Mouse (Mus musculus): ENCODE measurements at regions not wholly inside any gene's neighbourhood (a gene's known extent, or its start where the extent isn't known, plus 50 kb on each side); places are given as distances from the start of the nearest gene placed in this dataset.

GRCm38 (mm10) chr1:55807028-55807427 is 401.3 kb downstream of the Plcl1 start:
- no peak for DNase-seq (ENCODE audit: low spot score in 2 of 2)

DNA sequence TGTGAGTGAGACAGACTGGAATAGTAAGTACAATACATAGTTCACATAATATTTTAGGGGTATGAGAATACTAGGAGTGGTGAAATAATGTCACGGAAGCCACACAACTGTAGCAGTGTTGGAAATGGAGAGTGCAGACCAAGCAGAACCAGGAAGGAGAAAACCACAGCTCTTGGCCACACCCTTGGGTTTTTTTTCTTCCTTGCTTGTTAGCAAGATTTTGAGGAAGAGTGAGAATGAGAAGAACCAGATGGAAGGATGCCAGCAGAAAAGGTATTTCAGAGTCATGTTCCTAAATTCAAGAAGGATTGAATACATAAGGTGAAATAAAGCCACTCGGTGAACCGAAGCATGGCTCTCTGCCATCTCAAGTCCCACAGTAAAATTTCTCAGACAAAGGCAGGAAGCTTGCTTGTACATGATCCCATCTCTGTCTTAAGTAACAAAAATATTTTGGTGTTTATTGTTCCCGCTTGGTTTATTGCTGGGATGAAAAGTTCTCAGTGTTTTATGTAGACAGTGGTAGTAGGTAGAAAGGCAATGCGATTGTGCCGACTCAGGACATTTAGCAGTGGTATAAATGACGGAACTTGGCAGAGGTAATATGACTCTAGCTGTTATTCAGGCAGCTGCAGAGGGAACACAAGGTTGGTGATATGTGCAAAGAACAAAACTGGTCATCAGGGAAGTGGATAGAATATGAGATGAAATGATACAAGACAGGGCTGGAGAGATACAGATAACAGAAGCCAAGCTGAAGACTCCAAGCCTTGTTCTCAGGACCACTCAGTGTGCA is 403.2 kb downstream of the Plcl1 start:
- DNase-seq (ENCODE audit: low spot score in 2 of 2), result no peak

- no peak for DNase-seq (ENCODE audit: low spot score in 2 of 2)
Measured at GRCm38 (mm10) chr1:55812486-55812885, 406.8 kb downstream of the Plcl1 start.

DNA sequence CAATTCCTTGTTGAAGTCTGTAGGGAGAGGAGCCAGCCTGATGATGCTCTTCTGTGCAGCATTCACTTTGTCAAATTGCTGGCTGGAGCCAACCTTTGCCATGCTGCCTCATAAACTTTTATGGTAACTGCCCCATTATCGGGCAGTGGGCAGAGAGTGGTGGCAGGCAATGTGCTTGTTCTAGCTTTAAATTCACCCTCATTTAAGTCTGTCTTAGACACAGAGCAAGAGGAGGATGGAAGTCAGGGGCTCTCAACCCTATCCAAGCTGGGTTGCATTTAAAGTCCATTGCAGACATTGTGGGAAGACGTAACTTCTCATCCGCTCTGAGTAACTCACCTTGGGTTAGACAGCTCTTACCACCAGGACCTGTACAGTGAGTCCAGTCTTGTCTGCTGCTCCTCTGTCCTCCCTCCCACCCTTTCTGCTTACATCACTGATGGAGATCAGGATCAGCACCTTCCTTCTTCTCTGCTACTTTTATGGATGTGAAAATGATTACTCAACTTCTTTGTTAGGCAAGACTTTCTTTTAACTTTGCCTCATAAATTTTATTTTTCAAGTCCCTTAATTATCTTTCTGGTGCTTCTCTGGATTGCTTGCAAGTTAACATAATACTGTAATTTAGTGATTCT is 415.3 kb downstream of the Plcl1 start:
- DNase-seq (ENCODE audit: low spot score in 2 of 2), result no peak

DNA sequence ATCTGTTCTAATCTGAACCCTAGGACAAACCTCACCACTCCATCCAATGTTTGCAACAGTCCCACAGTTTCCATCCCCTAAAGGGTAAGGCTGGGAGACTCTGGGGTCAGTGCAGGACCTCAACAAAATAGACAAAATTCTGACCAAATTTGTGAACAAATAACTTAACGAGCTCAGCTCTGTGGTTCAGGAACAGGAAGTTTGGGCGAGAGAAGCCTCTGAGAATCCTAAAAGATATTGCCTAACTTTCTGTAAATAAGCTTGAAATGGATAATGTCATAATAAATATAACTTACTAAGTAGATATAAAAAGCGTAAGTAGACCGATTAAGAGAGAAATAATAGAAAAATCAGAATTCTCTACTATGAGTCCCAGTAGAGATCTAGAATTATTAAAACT is 416.9 kb downstream of the Plcl1 start:
- no peak for DNase-seq (ENCODE audit: low spot score in 2 of 2)

DNA sequence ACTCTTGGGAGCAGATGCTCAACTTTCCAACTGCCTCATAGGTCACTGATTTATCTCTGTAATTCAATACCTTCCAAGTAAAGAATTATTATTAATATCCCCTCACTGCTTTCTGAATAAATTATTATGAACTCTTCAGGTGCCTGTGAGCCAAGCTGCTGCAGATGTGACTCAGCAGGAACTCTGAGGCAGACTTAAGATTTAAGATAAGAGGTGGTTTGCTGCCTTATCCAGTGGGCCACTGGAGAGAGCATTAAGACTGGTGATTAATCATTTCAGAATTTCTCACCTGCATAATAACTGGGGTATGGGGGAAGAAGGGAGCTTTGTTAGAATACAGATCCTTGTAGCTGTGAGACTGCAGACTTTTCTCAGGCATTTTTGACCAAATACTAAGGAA is 421.5 kb downstream of the Plcl1 start:
- no peak for DNase-seq (ENCODE audit: low spot score in 2 of 2)

DNA sequence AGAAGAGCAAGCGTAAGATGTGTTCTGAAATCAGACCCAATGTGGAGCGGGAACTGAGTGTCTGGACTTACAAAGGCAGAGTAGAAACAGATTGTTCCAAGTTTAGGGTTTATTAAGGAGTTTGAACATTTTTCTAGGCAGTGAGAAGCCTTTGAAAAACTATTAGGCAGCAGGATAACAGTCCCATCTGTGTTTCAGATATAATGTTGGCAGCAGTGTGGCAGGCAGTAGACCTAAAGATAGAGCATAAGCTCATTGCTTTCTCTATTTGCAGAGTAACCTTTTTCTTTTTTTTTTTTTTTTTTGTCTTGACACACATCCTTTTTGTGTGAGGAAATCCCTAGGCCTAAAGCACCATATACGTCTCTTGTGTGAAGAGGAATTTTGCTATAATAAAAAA is 429.6 kb downstream of the Plcl1 start:
- no peak for DNase-seq (ENCODE audit: low spot score in 2 of 2)

GRCm38 (mm10) chr1:55836750-55837149 is 431.0 kb downstream of the Plcl1 start:
- DNase-seq (ENCODE audit: low spot score in 2 of 2), result no peak

GRCm38 (mm10) chr1:55837366-55837765 is 431.6 kb downstream of the Plcl1 start:
- no peak for DNase-seq (ENCODE audit: low spot score in 2 of 2)

DNA sequence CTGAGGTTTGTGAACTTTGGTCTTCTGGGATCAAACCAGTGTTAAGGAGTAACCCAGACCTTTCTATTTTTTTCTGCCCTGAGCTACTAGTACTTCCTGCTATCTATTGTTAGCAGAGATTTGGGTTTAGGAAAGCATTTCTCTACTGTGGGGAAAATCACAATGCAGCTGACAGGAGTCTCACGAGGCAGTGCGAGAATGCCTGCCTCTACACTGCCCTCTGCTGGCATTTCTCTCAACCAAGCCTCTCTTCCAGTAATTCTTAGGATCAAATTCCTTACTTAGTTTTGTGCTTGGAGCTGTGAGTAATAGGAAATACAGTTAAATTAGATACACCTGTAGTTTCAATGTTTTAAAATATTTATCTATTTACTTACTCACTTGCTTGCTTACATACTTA is 432.4 kb downstream of the Plcl1 start:
- DNase-seq (ENCODE audit: low spot score in 2 of 2), result peak; percentile 32

- no peak for DNase-seq (ENCODE audit: low spot score in 2 of 2)
Measured at GRCm38 (mm10) chr1:55848806-55849205, 443.1 kb downstream of the Plcl1 start.

GRCm38 (mm10) chr1:55852354-55852753 is 446.6 kb downstream of the Plcl1 start:
- no peak for DNase-seq (ENCODE audit: low spot score in 2 of 2)

DNA sequence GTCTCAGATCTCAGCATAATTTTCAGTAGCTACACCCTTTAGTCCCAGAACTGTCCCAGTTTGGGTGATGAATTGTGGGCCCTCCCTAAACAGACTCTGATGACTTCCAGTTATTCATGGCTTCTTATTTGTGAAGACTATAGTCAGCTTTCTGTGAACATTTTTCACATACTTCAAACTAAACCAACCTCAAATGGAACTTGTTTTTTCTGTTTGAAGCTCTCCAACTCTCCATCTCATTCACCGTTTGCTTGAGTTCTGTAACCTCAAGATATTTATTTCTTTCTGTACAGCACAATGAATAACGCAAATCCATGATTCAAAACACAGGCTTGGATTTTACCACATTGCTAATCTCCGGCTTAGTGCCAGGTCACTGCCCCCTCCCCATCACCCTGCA is 453.4 kb downstream of the Plcl1 start:
- no peak for DNase-seq (ENCODE audit: low spot score in 2 of 2)

DNA sequence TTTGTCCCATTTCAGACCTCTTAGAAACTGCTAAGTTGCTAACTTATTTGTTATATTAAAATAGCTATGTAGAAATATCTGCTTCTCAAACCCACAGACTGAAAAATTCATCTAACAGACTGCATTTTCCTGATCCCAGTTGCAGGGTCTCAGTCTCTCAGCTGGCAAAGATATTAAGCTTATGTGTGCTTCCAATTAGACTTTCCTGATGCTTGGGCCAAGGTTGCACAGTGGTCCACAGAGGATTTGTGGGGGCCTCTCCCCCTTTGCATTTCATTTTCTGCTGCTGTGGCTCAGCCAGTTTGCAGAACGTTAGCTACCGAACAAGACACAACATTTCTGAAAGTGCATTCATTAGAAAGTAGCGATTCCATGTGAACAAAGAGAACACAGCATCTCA is 457.4 kb downstream of the Plcl1 start:
- no peak for DNase-seq (ENCODE audit: low spot score in 2 of 2)

GRCm38 (mm10) chr1:55865274-55865673 is 459.6 kb downstream of the Plcl1 start:
- DNase-seq (ENCODE audit: low spot score in 2 of 2), result no peak

DNA sequence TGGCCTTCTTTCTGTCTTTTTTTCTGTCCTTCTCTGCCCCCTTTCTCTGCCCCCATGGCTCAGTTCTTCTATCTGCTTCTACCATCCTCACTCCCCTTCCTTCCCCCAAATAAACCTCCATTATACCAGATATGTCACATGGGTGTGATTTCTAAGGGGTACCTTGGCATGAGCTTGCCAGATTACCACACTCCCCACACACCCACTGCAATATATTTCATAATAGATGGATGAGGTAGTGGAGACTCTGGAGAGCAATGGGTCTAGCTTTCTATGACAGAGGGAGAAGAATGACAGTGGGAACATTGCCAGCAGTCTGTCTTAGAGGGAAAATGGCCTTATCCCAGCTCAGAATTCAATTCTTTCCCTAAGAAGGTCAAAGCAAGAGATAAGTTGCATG is 461.0 kb downstream of the Plcl1 start:
- no peak for DNase-seq (ENCODE audit: low spot score in 2 of 2)

- no peak for DNase-seq (ENCODE audit: low spot score in 2 of 2)
Measured at GRCm38 (mm10) chr1:55873583-55873982, 467.9 kb downstream of the Plcl1 start.

GRCm38 (mm10) chr1:55874143-55874867 is 468.6 kb downstream of the Plcl1 start:
- DNase-seq (ENCODE audit: low spot score in 2 of 2), result peak; percentile 21 to 35

DNA sequence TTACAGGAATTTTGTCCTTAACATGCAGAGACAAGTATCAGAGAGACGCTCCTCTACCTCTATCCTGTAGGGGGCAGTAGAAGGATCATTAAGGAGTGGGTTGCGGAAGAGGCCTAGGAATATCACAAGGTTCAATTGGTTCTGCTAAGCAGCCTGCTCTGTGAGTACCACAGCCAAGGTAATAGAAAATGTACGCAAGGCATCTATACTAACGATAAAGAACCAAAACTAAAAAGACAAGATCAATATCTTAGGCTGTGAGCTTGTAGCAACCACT is 469.1 kb downstream of the Plcl1 start:
- no peak for DNase-seq (ENCODE audit: low spot score in 2 of 2)

- no peak for DNase-seq (ENCODE audit: low spot score in 2 of 2)
Measured at GRCm38 (mm10) chr1:55884576-55884975, 478.9 kb downstream of the Plcl1 start.

DNA sequence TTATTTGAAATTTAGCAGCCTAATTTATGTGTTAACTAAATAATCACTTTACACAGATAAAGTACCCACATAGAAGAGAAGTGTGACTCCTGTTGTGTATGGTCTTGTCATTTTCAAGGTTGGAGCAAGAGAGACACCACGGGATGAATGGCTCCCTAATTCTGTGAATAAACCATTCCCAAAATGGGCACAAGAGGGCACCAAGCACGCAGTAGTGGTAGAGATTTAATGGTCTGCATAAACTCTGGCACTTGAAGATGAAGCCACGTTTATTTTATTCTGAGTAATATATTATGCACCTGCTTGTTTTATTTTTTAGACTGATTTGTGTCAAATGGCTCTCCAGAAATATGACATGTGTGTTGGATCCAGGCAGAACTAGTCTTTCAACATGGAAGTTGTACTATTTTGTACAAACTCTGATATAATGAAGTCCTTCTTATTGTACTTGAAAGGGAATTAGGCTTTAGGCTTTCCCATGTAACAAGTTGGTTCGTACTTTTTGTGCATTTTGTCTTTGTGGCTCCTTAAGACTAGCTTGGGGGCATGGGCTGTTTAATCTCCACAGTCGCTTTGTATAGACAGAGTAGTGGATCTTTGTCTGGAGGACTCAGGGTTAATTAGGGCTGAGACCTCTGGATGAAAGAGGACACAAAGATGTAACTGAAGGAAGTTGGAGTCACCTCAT is 480.8 kb downstream of the Plcl1 start:
- DNase-seq (ENCODE audit: low spot score in 2 of 2), result no peak

GRCm38 (mm10) chr1:55887386-55887785 is 481.7 kb downstream of the Plcl1 start:
- no peak for DNase-seq (ENCODE audit: low spot score in 2 of 2)
